Mouse (Mus musculus) thymus, adult 2 months (tissue): ENCODE measurements around the gene Eps8.

Source experiments
- CTCF ChIP-seq: fragments of 200-500 bp; IDR thresholded peaks from 2 replicates; pipeline ENCODE4 v1.5.1; 2012; ENCODE audit warnings: mild to moderate bottlenecking, control low read depth, low read length, moderate library complexity, borderline replicate concordance; ENCODE audit not compliant: control insufficient read depth, poor library complexity, insufficient read depth; ENCODE audit errors: extremely low read depth
- POLR2A ChIP-seq: fragments of 200-500 bp; IDR thresholded peaks from 2 replicates; pipeline ENCODE4 v1.6.1; 2012; ENCODE audit warnings: mild to moderate bottlenecking, low read length, control low read depth, moderate library complexity; ENCODE audit not compliant: control insufficient read depth, poor library complexity, insufficient read depth; ENCODE audit errors: extremely low read depth

- TF ChIP-seq CTCF (no peak), POLR2A (no peak)
Observed at GRCm38 (mm10) chr6:137649068-137649480, 5.6 kb downstream of the Eps8 start.
